Mouse (Mus musculus) liver (tissue): ENCODE measurements around the gene Glis1.

Experiments used
- DNase-seq: peaks from one replicate; pipeline ENCODE4 v3.0.0-alpha.2; 2020; ENCODE audit warnings: mixed read lengths

The Glis1 gene

GRCm38 (mm10) chr4:107636099-107636498 is 201.7 kb downstream of the Glis1 start:
- DNase-seq: no peak

GRCm38 (mm10) chr4:107637670-107638069 is 203.3 kb downstream of the Glis1 start:
- peak; percentile 63 for DNase-seq

- no peak for DNase-seq
These were observed 203.9 kb downstream of the Glis1 start for GRCm38 (mm10) chr4:107638303-107638702.

GRCm38 (mm10) chr4:107641624-107642023 is 207.2 kb downstream of the Glis1 start:
- DNase-seq: no peak

GRCm38 (mm10) chr4:107648959-107649485 is 214.6 kb downstream of the Glis1 start:
- DNase-seq: no peak

- no peak for DNase-seq
These were observed 216.7 kb downstream of the Glis1 start for GRCm38 (mm10) chr4:107651021-107651496.

GRCm38 (mm10) chr4:107652598-107653279 is 218.3 kb downstream of the Glis1 start:
- peak; percentile 81 for DNase-seq

- DNase-seq: no peak
These were observed 218.9 kb downstream of the Glis1 start for GRCm38 (mm10) chr4:107653280-107653643.

- no peak for DNase-seq
These were observed 226.3 kb downstream of the Glis1 start for GRCm38 (mm10) chr4:107660649-107661048.

GRCm38 (mm10) chr4:107668514-107668913 is 234.1 kb downstream of the Glis1 start:
- DNase-seq: no peak

- DNase-seq: no peak
These were observed 236.3 kb downstream of the Glis1 start for GRCm38 (mm10) chr4:107670731-107671130.

- peak; percentile 78 for DNase-seq
These were observed 239.4 kb downstream of the Glis1 start for GRCm38 (mm10) chr4:107673638-107674321.

GRCm38 (mm10) chr4:107674322-107674644 is 239.9 kb downstream of the Glis1 start:
- DNase-seq: no peak

- DNase-seq: peak; percentile 2
These were observed 241.3 kb downstream of the Glis1 start for GRCm38 (mm10) chr4:107675645-107676044.

- no peak for DNase-seq
These were observed 246.1 kb downstream of the Glis1 start for GRCm38 (mm10) chr4:107680311-107681098.

- no peak for DNase-seq
These were observed 246.9 kb downstream of the Glis1 start for GRCm38 (mm10) chr4:107681099-107681849.

GRCm38 (mm10) chr4:107683006-107683756 is 248.8 kb downstream of the Glis1 start:
- no peak for DNase-seq

GRCm38 (mm10) chr4:107684130-107684529 is 249.7 kb downstream of the Glis1 start, which contains the start of gene Dmrtb1:
Dmrtb1 (minus strand) TSS chr4:107684230.
- no peak for DNase-seq
